Mouse (Mus musculus): ENCODE results near the gene Camk1d. TPM values are rescaled to one million over a fixed set of nuclear protein-coding genes. Genes with fewer than 3 reads are reported as not detected.

The Camk1d gene
- polyA plus RNA-seq, 1 experiment from 2014 or later, result 2.1 TPM

- DNase-seq (ENCODE audit: low spot score), result no peak
- no peak overlapping the region for H3K9ac ChIP-seq (ENCODE audit: low read length)
Measured at GRCm38 (mm10) chr2:5661946-5662345, 52.4 kb downstream of the Camk1d start.

GRCm38 (mm10) chr2:5658000-5658399 is 56.3 kb downstream of the Camk1d start:
- ATAC-seq (ENCODE audit: insufficient read depth, low FRiP score, low TSS enrichment) (no peak), DNase-seq (ENCODE audit: low spot score) (no peak)
- no peak overlapping the region for H3K9ac ChIP-seq (ENCODE audit: low read length)
- no peak overlapping the region for H3K4me3 ChIP-seq (ENCODE audit: low read depth, low read length)
- no peaks in the 10 kb centered on the region for H3K4me1 ChIP-seq (ENCODE audit: control insufficient read depth, insufficient read depth, low read length)
- H3K27ac ChIP-seq (ENCODE audit: low read depth, low read length), result no peak overlapping the region
- no peaks in the 10 kb centered on the region for H3K9me3 ChIP-seq (ENCODE audit: control insufficient read depth, low read length)
- H3K36me3 ChIP-seq (ENCODE audit: control insufficient read depth, insufficient read depth, low read length), result no peaks in the 10 kb centered on the region
- H3K4me2 ChIP-seq (ENCODE audit: low read depth), result no peak overlapping the region
- 85% methylated on average over 3 of the region's 3 CpGs for WGBS
- no peaks in the 10 kb centered on the region for H3K27me3 ChIP-seq (ENCODE audit: control insufficient read depth, insufficient read depth, low read length)

More at GRCm38 (mm10) chr2:5661946-5662345, 52.4 kb downstream of the Camk1d start:
- no peaks in the 10 kb centered on the region for H3K9me3 ChIP-seq (ENCODE audit: control insufficient read depth, low read length)
- H3K27ac ChIP-seq (ENCODE audit: low read depth, low read length), result no peak overlapping the region
- H3K4me3 ChIP-seq (ENCODE audit: low read depth, low read length), result no peak overlapping the region
- no peaks in the 10 kb centered on the region for H3K27me3 ChIP-seq (ENCODE audit: control insufficient read depth, insufficient read depth, low read length)
- no peaks in the 10 kb centered on the region for H3K36me3 ChIP-seq (ENCODE audit: control insufficient read depth, insufficient read depth, low read length)
- ATAC-seq (ENCODE audit: insufficient read depth, low FRiP score, low TSS enrichment), result no peak
- no peaks in the 10 kb centered on the region for H3K4me1 ChIP-seq (ENCODE audit: control insufficient read depth, insufficient read depth, low read length)
- 66% methylated on average over 5 of the region's 5 CpGs for WGBS
- H3K4me2 ChIP-seq (ENCODE audit: low read depth), result no peak overlapping the region

GRCm38 (mm10) chr2:5656326-5656725 is 58.0 kb downstream of the Camk1d start:
- H3K4me2 ChIP-seq (ENCODE audit: low read depth), result no peak overlapping the region
- no peaks in the 10 kb centered on the region for H3K9me3 ChIP-seq (ENCODE audit: control insufficient read depth, low read length)
- H3K27me3 ChIP-seq (ENCODE audit: control insufficient read depth, insufficient read depth, low read length), result no peaks in the 10 kb centered on the region
- no peak overlapping the region for H3K4me3 ChIP-seq (ENCODE audit: low read depth, low read length)
- no peak overlapping the region for H3K9ac ChIP-seq (ENCODE audit: low read length)
- ATAC-seq (ENCODE audit: insufficient read depth, low FRiP score, low TSS enrichment) (no peak), DNase-seq (ENCODE audit: low spot score) (no peak)
- H3K4me1 ChIP-seq (ENCODE audit: control insufficient read depth, insufficient read depth, low read length), result no peaks in the 10 kb centered on the region
- 87% methylated on average over 3 of the region's 3 CpGs for WGBS
- H3K36me3 ChIP-seq (ENCODE audit: control insufficient read depth, insufficient read depth, low read length), result no peaks in the 10 kb centered on the region
- no peak overlapping the region for H3K27ac ChIP-seq (ENCODE audit: low read depth, low read length)

- WGBS, result 96% methylated on average over 6 of the region's 6 CpGs
- H3K27me3 ChIP-seq (ENCODE audit: control insufficient read depth, insufficient read depth, low read length), result no peaks in the 10 kb centered on the region
- H3K9ac ChIP-seq (ENCODE audit: low read length), result no peak overlapping the region
- DNase-seq (ENCODE audit: low spot score), result no peak
- no peak for ATAC-seq (ENCODE audit: insufficient read depth, low FRiP score, low TSS enrichment)
- no peaks in the 10 kb centered on the region for H3K4me1 ChIP-seq (ENCODE audit: control insufficient read depth, insufficient read depth, low read length)
- H3K9me3 ChIP-seq (ENCODE audit: control insufficient read depth, low read length), result no peaks in the 10 kb centered on the region
- no peak overlapping the region for H3K4me2 ChIP-seq (ENCODE audit: low read depth)
- H3K36me3 ChIP-seq (ENCODE audit: control insufficient read depth, insufficient read depth, low read length), result no peaks in the 10 kb centered on the region
- H3K27ac ChIP-seq (ENCODE audit: low read depth, low read length), result no peak overlapping the region
- no peak overlapping the region for H3K4me3 ChIP-seq (ENCODE audit: low read depth, low read length)
Measured at GRCm38 (mm10) chr2:5652071-5652470, 62.2 kb downstream of the Camk1d start.

- Histone ChIP-seq H3K4me3 (ENCODE audit: low read depth, low read length) (no peak overlapping the region), H3K4me1 (ENCODE audit: control insufficient read depth, insufficient read depth, low read length) (no peaks in the 10 kb centered on the region), H3K9me3 (ENCODE audit: control insufficient read depth, low read length) (no peaks in the 10 kb centered on the region), H3K9ac (ENCODE audit: low read length) (no peak overlapping the region), H3K36me3 (ENCODE audit: control insufficient read depth, insufficient read depth, low read length) (no peaks in the 10 kb centered on the region), H3K27ac (ENCODE audit: low read depth, low read length) (no peak overlapping the region), H3K27me3 (ENCODE audit: control insufficient read depth, insufficient read depth, low read length) (no peaks in the 10 kb centered on the region), H3K4me2 (ENCODE audit: low read depth) (no peak overlapping the region)
- WGBS, result 83% methylated on average over 10 of the region's 10 CpGs
- ATAC-seq (ENCODE audit: insufficient read depth, low FRiP score, low TSS enrichment) (no peak), DNase-seq (ENCODE audit: low spot score) (no peak)
Measured at GRCm38 (mm10) chr2:5651285-5651870, 62.9 kb downstream of the Camk1d start.

- Histone ChIP-seq H3K27me3 (ENCODE audit: control insufficient read depth, insufficient read depth, low read length) (no peaks in the 10 kb centered on the region), H3K4me2 (ENCODE audit: low read depth) (no peak overlapping the region), H3K9ac (ENCODE audit: low read length) (no peak overlapping the region), H3K9me3 (ENCODE audit: control insufficient read depth, low read length) (no peaks in the 10 kb centered on the region), H3K36me3 (ENCODE audit: control insufficient read depth, insufficient read depth, low read length) (no peaks in the 10 kb centered on the region), H3K4me3 (ENCODE audit: low read depth, low read length) (no peak overlapping the region), H3K4me1 (ENCODE audit: control insufficient read depth, insufficient read depth, low read length) (no peaks in the 10 kb centered on the region), H3K27ac (ENCODE audit: low read depth, low read length) (no peak overlapping the region)
- WGBS, result 90% methylated on average over 5 of the region's 5 CpGs
- no peak for DNase-seq (ENCODE audit: low spot score)
- ATAC-seq (ENCODE audit: insufficient read depth, low FRiP score, low TSS enrichment), result no peak
Measured at GRCm38 (mm10) chr2:5649226-5649625, 65.1 kb downstream of the Camk1d start.

- H3K36me3 ChIP-seq (ENCODE audit: control insufficient read depth, insufficient read depth, low read length), result no peaks in the 10 kb centered on the region
- WGBS, result 83% methylated on average over 6 of the region's 6 CpGs
- H3K9ac ChIP-seq (ENCODE audit: low read length), result no peak overlapping the region
- no peak for ATAC-seq (ENCODE audit: insufficient read depth, low FRiP score, low TSS enrichment)
- H3K4me2 ChIP-seq (ENCODE audit: low read depth), result no peak overlapping the region
- no peaks in the 10 kb centered on the region for H3K4me1 ChIP-seq (ENCODE audit: control insufficient read depth, insufficient read depth, low read length)
- DNase-seq (ENCODE audit: low spot score), result no peak
- no peaks in the 10 kb centered on the region for H3K9me3 ChIP-seq (ENCODE audit: control insufficient read depth, low read length)
- no peaks in the 10 kb centered on the region for H3K27me3 ChIP-seq (ENCODE audit: control insufficient read depth, insufficient read depth, low read length)
- H3K27ac ChIP-seq (ENCODE audit: low read depth, low read length), result no peak overlapping the region
- H3K4me3 ChIP-seq (ENCODE audit: low read depth, low read length), result no peak overlapping the region
Measured at GRCm38 (mm10) chr2:5648764-5649163, 65.6 kb downstream of the Camk1d start.

- no peaks in the 10 kb centered on the region for H3K4me1 ChIP-seq (ENCODE audit: control insufficient read depth, insufficient read depth, low read length)
- no peak overlapping the region for H3K9ac ChIP-seq (ENCODE audit: low read length)
- H3K27ac ChIP-seq (ENCODE audit: low read depth, low read length), result no peak overlapping the region
- no peaks in the 10 kb centered on the region for H3K36me3 ChIP-seq (ENCODE audit: control insufficient read depth, insufficient read depth, low read length)
- no peak for ATAC-seq (ENCODE audit: insufficient read depth, low FRiP score, low TSS enrichment)
- no peaks in the 10 kb centered on the region for H3K9me3 ChIP-seq (ENCODE audit: control insufficient read depth, low read length)
- no peak overlapping the region for H3K4me3 ChIP-seq (ENCODE audit: low read depth, low read length)
- H3K4me2 ChIP-seq (ENCODE audit: low read depth), result no peak overlapping the region
- WGBS, result 87% methylated on average over 5 of the region's 5 CpGs
- H3K27me3 ChIP-seq (ENCODE audit: control insufficient read depth, insufficient read depth, low read length), result no peaks in the 10 kb centered on the region
- no peak for DNase-seq (ENCODE audit: low spot score)
Measured at GRCm38 (mm10) chr2:5646322-5646721, 68.0 kb downstream of the Camk1d start.

- Histone ChIP-seq H3K9me3 (ENCODE audit: control insufficient read depth, low read length) (no peaks in the 10 kb centered on the region), H3K27me3 (ENCODE audit: control insufficient read depth, insufficient read depth, low read length) (no peaks in the 10 kb centered on the region), H3K4me2 (ENCODE audit: low read depth) (no peak overlapping the region), H3K4me1 (ENCODE audit: control insufficient read depth, insufficient read depth, low read length) (no peaks in the 10 kb centered on the region), H3K4me3 (ENCODE audit: low read depth, low read length) (no peak overlapping the region), H3K9ac (ENCODE audit: low read length) (no peak overlapping the region), H3K36me3 (ENCODE audit: control insufficient read depth, insufficient read depth, low read length) (no peaks in the 10 kb centered on the region), H3K27ac (ENCODE audit: low read depth, low read length) (no peak overlapping the region)
- DNase-seq (ENCODE audit: low spot score), result no peak
- ATAC-seq (ENCODE audit: insufficient read depth, low FRiP score, low TSS enrichment), result no peak
- WGBS, result 81% methylated on average over 2 of the region's 2 CpGs
Measured at GRCm38 (mm10) chr2:5645584-5645983, 68.7 kb downstream of the Camk1d start.
